Mouse (Mus musculus) central nervous system, embryonic 18 days (tissue): ENCODE data around the gene Apopt1. TPM values are rescaled to one million over a fixed set of nuclear protein-coding genes. Genes with fewer than 3 reads are reported as not detected.

Source experiments
- polyA plus RNA-seq: library from polyadenylated mRNA; depleted of rRNA; stranded (reverse); fragments of >200 nt; gene quantifications from 2 replicates; pipeline ENCODE4 v1.2.3, GENCODE M21; 2012; rRNA removed

Apopt1 gene
- polyA plus RNA-seq, result 37.4 and 37.7 TPM in 2 replicates

DNA sequence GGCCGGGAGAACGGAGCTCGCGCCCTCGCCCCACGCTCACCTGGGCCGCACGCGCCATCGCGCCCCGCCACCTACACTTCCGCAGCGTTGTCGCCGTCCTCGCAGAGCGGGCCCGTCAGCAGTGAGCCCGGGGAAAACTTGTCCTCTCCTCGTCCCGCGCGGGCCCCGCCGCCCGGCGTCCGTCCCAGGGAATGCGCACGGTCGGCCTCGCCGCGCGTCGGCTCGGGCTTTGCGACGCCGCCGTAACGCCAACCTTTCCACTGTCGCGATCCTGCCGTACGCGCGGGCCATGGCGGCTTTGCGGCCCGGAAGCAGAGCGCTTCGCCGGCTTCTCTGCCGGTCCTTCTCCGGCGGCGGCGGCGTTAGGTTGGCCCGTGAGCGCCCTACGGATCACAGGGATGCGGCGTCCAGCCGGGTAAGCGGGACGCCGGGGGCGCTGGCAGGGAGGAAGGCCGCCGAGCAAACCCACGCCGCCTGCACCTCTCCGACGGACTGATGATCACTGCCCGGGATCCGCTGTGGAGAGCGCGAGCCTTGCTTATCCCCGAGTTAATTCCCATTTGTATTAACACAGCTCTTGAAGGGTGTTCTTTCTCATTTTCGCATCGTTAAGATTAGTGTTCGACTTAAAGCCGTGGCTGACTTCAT, at the start of gene Apopt1, which contains the start of gene Bag5:
Gene Apopt1 (plus strand): TSS at position 258 of the 648 bp plus-strand sequence.
Gene Bag5 (minus strand): TSS at position 254 of the 648 bp plus-strand sequence.

DNA sequence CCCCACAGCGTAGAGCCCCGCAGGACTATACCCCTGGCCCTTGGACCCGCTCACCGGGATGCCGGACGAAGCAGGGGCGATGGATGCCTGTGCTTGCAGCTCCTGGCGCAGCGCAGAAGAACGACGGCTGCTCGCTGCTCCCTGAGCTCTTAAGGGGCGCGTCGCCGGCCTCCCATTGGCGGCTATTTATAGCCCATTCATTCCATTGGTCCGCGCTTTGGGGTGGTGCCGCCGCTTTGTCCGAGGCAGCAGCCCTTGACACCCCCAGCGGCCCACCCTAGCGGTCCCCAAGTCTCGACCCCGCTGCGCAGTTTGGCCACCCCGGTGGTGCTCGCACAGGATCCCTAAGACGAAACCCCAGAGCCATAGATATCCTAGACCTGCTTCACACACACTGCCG, 40.9 kb upstream of the Apopt1 start, which contains the start of gene Ckb:
Gene Ckb (minus strand): TSS at position 163 of the 400 bp plus-strand sequence.

DNA sequence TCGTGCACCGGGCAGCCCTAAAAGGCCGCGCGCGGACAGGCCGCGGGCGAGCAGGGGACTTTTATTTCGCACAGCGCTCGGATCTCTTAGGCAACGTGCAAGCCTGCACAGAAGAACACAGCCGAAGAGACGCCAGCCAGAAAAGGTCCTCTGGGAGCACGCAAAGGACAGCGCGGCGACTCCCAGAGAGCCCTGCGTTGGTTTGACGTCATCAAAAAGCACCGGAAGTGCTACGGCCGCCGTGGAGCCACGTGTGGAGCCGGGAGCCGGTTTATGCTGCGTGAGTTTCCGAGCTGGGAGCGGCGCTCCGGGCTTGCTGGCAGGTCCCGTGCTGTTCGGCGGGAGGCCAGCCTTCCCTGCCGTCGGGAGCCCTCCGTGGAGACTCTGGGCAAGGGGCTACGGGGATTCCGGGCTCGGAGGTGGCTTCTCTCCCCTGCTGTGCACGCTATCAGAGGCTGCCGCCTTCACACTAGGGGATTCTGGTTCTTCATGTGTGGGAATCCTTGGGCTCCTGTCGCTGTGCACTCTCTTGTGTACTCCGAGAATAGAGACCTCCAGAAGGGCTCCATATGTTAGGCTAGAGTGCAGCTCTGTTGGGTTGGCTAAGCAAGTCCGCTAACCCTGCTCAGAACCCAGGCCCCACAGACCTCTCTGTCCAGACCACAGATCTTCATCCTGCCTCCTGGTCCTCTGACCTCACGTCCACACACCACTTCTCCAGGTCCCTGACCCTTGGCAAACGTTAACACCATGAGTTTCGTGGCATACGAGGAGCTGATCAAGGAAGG, 35.0 kb upstream of the Apopt1 start, which contains the start of gene Trmt61a:
Gene Trmt61a (plus strand): TSS at position 224 of the 788 bp plus-strand sequence.

DNA sequence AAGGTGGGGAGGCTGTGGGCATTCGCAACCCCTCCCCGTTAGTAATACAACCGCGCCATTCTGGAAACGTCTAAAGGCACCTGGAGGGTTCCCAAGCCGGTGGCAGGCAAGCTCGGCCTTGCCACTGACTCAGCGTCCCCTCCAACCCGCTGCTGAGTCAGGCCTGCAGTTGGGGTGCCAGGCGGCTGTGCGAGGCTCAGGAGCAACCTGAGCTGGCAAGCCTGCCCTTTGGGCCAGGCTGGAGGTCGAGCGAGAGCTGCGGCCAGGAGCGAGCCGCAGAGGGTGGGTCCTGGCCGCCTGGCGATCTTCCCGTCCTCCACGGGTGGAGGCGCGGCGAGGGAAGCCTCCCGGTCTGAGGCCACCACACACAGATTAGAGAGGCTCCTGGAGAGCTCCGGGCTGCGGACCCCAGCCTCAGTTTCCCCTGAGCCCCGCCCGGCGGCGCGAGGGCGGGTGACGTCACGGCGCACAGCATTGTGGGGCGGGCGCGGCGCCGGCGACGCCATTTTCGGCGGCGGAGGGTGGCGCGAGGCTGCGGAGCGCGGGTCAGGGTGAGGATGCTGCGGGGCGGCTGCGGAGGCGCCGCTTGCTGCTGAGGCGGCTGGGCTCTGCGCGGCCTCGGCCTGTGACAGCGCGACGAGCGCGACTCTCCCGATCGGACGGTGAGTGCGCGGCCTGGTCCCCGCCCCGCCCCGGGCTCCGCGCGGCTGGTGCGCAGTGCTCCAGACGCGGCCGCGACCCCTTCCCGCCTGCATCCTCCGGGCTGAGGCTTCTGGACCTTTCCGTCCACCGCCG, 45.5 kb downstream of the Apopt1 start, which contains the start of gene Klc1:
Gene Klc1 (plus strand): TSS at position 469 of the 795 bp plus-strand sequence.

Other genes with a start within 250 kb of the Apopt1 start
- 5.5 and 7.1 TPM in 2 replicates for gene Gm266, start 227.4 kb upstream of the Apopt1 start, polyA plus RNA-seq
- gene Eif5, start 175.2 kb upstream of the Apopt1 start, polyA plus RNA-seq, result 142 and 145 TPM in 2 replicates
- gene Mark3, start 138.7 kb upstream of the Apopt1 start, polyA plus RNA-seq, result 103 and 107 TPM in 2 replicates
- gene Ckb, start 40.9 kb upstream of the Apopt1 start, polyA plus RNA-seq, result 1,210 and 1,244 TPM in 2 replicates
- gene Trmt61a, start 35.2 kb upstream of the Apopt1 start, polyA plus RNA-seq, result 21.9 and 25.1 TPM in 2 replicates
- gene Bag5, start within 50 bp of the Apopt1 start, polyA plus RNA-seq, result 42.6 and 43.2 TPM in 2 replicates
- 680 and 694 TPM in 2 replicates for gene Klc1, start 45.6 kb downstream of the Apopt1 start, polyA plus RNA-seq
- 3.8 and 4.1 TPM in 2 replicates for gene Xrcc3, start 100.6 kb downstream of the Apopt1 start, polyA plus RNA-seq
- gene Zfyve21, start 100.9 kb downstream of the Apopt1 start, polyA plus RNA-seq, result 28.6 and 32.2 TPM in 2 replicates
- gene Ppp1r13b, start 194.8 kb downstream of the Apopt1 start, polyA plus RNA-seq, result 31.1 and 31.5 TPM in 2 replicates